Mouse (Mus musculus) splenic B cell, adult 2 months (primary cell): ENCODE measurements around the gene Stxbp5.

Experiments
- DNase-seq: peaks from one replicate; pipeline ENCODE4 v3.0.0-alpha.2; 2011; ENCODE audit warnings: low read depth, low spot score
- H3K27me3 ChIP-seq: 2 replicates; pipeline ENCODE4 v1.6.1; 2012; ENCODE audit warnings: mild to moderate bottlenecking, low read length, moderate library complexity, mixed read lengths; ENCODE audit not compliant: control insufficient read depth, poor library complexity, insufficient read depth, severe bottlenecking
- H3K36me3 ChIP-seq: 2 replicates; pipeline ENCODE4 v1.6.1; 2012; ENCODE audit warnings: mild to moderate bottlenecking, low read length, moderate library complexity, mixed read lengths; ENCODE audit not compliant: control insufficient read depth, poor library complexity, insufficient read depth, severe bottlenecking

Gene Stxbp5

DNA sequence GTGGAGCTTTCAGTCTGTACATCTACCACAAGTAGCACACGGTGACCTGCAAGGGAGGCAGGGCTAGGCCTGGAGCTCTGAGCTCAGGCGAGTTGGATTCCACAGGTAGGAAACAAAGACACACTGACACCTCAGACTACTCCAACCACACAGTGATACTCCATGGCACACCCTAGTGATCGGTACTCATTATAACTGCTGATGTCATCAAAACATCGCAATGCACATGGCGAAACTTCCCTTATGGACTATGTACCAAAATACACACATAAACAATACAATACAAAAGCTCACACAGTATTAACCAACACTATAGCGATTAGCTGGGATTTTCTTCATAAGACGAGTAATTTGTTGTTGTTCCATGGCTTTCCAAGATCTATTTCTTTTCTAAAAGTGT lies 82.3 kb downstream of the Stxbp5 start:
- no peaks in the 10 kb centered on the region for H3K27me3 ChIP-seq
- no peak for DNase-seq

DNA sequence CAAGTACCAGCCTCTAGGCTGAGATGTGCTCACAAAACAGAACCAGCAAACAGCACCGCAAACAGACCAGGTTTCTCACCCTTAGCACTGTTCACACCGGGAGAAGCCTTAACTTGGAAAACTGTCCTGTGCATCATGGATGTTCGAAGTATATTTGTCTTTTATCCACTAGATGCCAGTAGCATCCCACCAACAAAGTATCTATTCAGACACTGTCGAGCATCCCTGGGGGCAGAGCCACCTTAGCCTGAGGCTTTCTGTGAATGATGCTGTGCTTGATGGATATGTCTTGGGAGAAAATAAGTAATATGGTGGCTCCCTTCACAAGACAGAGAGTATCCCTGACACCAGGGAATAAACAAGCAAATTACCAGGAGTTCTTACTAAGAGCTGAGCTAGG lies 87.0 kb downstream of the Stxbp5 start:
- Histone ChIP-seq H3K27me3 (no peaks in the 10 kb centered on the region), H3K36me3 (peaks cover 3% of the 10 kb centered on the region; the same call in 1 of the 2 replicates)
- peak; percentile 13 for DNase-seq

More for the DNA sequence above, 82.3 kb downstream of the Stxbp5 start:
- H3K36me3 ChIP-seq = no peaks in the 10 kb centered on the region

DNA sequence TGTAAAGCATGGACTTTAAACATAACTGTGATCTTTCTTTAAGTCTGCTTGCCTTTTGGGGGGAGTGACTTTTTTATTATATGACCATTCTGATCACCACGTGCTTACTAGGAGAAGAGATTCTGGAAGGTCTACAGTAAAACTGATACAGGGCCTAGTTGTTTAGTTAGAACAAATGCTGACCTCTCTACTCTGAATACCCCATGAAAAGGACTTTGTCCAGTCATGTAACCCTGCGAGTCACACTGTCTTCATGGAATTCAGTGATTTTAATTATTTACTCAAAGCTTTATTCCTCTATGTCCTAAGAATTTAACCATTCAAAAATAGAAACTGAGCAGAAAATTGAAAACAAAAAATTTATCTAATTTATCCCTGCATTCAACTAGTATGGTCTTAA lies 93.3 kb downstream of the Stxbp5 start:
- Histone ChIP-seq H3K36me3 (peaks cover 7% of the 10 kb centered on the region; the same call in 1 of the 2 replicates), H3K27me3 (no peaks in the 10 kb centered on the region)
- no peak for DNase-seq

DNA sequence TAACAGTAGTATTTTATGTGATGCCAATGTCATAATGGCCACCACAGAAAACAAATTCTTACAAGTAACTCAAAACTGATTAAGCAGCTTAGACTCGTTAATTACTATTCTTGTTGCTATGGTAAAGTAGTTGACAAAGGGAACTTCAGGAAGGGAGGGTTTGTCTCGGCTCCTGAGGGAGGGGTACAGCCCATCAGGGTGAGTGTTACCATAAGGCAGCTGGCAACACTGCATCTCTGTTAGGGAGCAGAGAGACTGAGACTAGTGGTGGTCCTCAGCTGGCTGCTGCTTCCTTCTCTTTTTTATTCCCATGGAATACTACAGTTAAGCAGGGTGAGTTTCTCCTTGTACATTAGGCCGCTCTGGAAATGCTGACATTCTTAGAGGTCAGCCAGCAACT lies 95.5 kb downstream of the Stxbp5 start:
- DNase-seq = no peak
- no peaks in the 10 kb centered on the region for H3K27me3 ChIP-seq
- peaks cover 7% of the 10 kb centered on the region; the same call in 1 of the 2 replicates for H3K36me3 ChIP-seq

DNA sequence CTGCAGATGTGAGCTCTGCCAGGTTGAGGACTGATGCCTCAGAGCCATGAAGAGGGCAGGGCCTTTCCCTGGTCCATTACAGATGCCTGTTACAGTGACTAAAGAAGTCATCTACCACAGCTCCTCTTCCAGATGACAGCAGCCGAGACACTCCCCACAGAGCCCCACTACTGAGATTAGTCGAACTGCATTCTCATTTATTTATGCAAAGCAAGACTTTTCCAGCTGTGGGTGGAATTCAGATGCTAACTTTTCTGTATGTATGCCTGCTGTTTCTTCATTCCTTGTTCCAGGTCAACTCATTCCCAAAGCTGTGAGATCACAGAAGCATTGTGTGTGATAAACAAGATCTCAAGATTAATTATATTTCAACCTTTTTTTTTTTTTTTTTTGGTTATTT lies 97.8 kb downstream of the Stxbp5 start:
- Histone ChIP-seq H3K27me3 (no peaks in the 10 kb centered on the region), H3K36me3 (0 out of 2 replicates have a peak, but pooled peaks cover 4% of the 10 kb centered on the region)
- DNase-seq = no peak

DNA sequence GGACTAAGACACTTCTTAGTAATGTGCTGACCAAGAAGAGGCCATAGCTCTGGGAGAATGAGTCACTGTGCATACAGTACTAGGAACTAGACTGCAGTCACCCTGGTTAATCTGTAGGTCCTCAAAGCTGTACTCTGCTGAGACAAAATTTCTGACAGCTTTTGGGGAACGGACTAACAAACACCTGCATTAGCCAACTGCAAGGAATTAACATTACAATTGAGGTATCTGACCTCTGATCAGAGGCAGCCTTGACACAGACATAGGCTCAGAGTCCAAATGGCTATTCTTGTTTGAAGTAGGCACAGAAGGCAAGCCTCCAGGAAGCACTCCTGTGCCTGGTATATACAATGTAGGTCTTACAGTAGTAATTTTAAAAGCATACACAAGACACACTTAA lies 99.3 kb downstream of the Stxbp5 start:
- no peak for DNase-seq
- peaks cover 4% of the 10 kb centered on the region; the same call in 1 of the 2 replicates for H3K36me3 ChIP-seq
- H3K27me3 ChIP-seq = no peaks in the 10 kb centered on the region

DNA sequence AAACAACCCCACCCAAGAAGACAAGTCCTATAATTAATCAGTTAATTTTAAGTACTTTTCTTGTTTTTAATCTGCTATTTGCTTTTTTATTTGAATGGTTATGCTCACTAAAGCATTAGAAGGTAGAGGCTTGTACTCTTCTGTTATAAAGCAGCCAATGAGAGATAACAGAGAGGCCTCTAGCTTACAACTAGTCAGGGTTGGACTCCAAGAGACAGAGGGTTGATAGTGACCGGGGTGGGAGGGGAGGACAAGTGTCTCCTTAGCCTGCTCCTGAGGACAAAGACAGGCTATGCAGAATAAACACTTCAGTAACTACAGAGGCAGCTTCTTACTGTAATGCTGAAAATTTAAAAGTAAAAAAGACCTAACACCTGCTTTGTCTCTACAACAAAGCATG lies 101.8 kb downstream of the Stxbp5 start:
- no peaks in the 10 kb centered on the region for H3K27me3 ChIP-seq
- peaks cover 5% of the 10 kb centered on the region; the same call in 1 of the 2 replicates for H3K36me3 ChIP-seq
- DNase-seq = no peak

DNA sequence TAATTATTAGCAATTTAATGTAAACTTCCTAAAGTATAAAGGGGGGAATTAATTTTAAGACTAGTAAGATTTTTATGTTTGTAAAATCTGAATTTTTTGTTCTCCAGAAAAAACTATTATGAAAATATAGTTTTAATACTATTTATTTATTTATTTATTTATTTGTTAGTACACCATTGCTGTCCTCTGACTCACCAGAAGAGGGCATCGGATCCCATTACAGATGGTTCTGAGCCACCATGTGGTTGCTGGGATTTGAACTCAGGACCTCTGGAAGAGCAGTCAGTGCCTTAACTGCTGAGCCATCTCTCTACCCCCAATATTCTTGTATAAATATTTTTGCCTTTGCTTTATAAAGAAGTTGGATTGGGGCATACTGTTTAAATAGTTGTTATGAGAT lies 104.5 kb downstream of the Stxbp5 start:
- DNase-seq = peak; percentile 3
- H3K27me3 ChIP-seq = no peaks in the 10 kb centered on the region
- peaks cover 5% of the 10 kb centered on the region; the same call in 1 of the 2 replicates for H3K36me3 ChIP-seq

DNA sequence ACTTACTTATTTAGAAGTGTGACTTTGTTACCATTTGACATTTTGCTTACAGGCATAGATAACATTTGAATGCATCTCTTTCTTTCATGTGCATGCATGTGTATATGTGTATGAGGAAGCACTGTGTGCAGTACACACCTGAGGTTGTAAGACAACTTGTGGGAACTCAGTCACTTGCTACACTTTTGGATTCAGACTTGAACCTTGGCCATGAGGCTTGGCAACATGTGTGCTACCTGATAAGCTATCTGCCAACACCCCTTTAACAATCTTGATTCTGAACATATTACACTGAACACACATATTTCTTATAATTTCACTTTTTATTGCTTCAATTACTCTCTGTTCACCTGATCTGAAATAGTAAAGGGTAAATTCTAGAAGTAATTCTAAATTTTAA lies 106.5 kb downstream of the Stxbp5 start:
- Histone ChIP-seq H3K27me3 (no peaks in the 10 kb centered on the region), H3K36me3 (peaks cover 5% of the 10 kb centered on the region; the same call in 1 of the 2 replicates)
- DNase-seq = no peak

DNA sequence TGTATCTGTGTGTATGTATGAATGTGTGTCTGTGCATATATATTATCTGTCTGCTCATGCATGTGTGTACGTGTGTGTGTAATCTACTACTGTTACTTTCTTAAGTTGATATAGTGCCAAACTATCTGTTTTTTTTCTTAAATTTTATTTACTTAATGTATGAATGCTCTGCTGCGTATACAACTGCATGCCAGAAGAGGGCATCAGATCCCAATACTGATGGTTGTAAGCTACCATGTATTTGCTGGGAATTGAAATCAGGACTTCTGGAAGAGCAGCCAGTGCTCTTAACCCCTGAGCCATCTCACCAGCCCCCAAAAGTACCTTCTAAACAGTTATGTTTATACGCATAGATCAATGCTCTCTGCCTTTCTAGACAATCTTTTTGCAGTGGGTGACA lies 109.9 kb downstream of the Stxbp5 start:
- Histone ChIP-seq H3K36me3 (peaks cover 8% of the 10 kb centered on the region; the same call in 1 of the 2 replicates), H3K27me3 (no peaks in the 10 kb centered on the region)
- DNase-seq = no peak

DNA sequence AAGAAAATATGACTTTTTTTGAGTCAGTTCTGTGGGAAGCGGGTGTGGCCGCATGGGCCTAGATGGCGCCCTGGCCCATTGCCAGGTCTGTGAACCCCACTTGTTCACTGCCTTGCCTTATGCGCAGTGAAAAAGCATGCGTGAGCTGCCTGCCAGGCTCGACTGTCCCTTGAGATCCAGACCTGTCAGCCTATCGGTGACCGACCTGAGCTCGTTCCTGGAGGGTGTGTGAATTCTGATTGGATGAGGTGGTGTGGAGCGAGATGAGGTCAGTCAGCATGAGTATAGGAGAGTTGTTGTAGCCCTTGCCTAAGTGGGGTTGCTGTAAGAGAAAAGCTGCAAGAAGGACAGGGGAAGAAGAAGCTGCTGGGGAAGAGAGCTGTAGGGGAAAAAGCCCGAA lies 114.4 kb downstream of the Stxbp5 start:
- no peak for DNase-seq

DNA sequence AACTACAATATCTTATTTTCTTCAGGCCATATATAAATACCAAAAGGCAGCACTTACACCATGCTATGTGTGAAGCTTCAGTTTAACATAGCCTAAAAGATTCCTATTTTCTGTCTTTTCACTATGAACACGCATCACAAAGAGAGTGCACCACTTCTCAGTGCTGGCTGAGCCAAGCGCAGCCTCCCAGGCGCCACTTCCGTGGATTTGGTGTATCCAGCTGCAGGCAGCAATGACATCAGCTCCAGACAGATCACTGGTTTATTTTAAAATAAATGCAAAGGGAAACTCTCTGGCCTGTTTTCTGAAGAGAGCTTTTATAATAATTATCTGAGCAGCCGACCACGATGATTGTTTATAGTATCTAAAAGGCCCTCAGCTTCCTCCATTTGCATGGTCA lies 115.2 kb downstream of the Stxbp5 start:
- H3K36me3 ChIP-seq = peaks cover 5% of the 10 kb centered on the region; the same call in 1 of the 2 replicates
- H3K27me3 ChIP-seq = no peaks in the 10 kb centered on the region
- DNase-seq = no peak

More for the DNA sequence above, 114.4 kb downstream of the Stxbp5 start:
- Histone ChIP-seq H3K27me3 (no peaks in the 10 kb centered on the region), H3K36me3 (peaks cover 5% of the 10 kb centered on the region; the same call in 1 of the 2 replicates)

DNA sequence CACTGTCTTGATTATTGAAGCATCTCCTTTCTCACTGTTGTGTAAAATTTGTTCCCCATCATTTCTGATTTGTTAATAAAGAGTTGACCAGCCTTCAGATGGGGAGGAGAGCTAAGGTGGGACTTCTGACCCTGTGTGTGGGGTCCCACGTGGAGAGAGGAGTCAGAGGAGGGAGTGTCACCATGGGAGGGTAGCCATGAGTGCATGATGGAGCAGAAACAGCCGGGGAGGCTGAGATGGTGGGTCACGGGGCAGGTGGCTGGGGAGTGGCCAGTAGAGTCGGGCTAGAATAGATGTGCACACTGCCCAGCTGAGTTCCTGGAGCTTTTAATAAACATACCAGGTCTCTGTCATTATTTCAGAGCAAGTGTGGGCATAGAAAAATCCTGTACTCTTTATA lies 121.0 kb downstream of the Stxbp5 start:
- Histone ChIP-seq H3K36me3 (no peaks in the 10 kb centered on the region), H3K27me3 (no peaks in the 10 kb centered on the region)
- DNase-seq = no peak

DNA sequence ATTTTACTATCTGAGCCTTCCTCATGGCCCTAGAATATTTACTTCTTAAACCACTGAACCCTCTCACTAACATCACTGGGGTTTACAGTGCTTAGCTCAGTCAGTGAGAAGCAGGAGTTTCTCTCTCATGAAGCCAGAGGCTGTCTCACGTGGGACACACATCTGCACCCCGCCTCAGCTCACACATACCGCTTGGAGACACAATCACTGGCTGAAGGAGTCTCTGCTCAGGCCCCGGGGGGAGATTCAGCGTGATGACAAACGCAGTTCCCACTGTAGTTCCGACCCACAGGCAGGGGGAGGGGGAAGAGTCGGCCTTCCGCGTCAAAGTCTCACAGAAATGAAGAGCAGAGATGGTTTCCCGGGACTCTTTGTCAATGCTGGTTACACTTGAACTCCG lies 130.6 kb downstream of the Stxbp5 start:
- DNase-seq = no peak
- Histone ChIP-seq H3K36me3 (peaks cover 9% of the 10 kb centered on the region), H3K27me3 (no peaks in the 10 kb centered on the region; the same call in 1 of the 2 replicates)

DNA sequence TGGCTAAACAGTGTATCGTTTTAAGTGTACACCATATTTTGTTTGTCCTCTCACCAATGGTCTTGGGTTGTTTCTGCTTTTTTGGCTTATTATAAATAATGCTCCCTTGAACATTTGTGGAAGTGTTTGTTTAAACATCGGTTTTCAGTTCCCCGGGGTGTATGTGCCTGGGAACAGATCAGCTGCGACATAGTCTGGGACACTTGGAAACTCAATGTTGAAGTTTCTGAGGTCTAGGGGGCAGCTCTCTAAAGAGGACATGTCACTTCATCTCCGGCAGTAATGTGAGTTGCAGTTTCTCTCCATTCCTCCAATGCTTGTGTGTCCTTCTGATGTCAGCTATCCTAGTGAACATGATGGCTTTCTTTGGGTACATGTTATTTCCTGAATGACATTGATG lies 137.0 kb downstream of the Stxbp5 start:
- Histone ChIP-seq H3K36me3 (peaks cover 6% of the 10 kb centered on the region), H3K27me3 (no peaks in the 10 kb centered on the region)
- DNase-seq = no peak

DNA sequence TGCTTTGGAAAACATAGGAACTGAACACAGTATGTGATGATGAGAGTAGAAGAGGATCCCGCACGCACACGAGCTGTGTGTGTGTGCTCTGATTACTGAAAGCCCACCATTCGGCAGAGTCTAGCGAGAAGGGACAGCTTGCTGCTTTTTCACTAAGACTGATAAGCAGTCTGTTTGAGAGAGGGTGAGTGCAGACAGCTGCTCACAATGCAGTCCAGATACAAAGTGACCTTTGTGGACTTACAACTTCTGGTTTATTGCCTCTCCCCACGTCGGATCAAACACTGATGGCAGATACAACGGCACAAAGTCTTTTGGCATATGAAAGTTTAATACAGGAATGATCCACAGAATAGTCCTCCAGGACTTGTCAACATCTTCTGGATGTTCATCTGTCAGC lies 140.6 kb downstream of the Stxbp5 start:
- DNase-seq = no peak

More for the DNA sequence above, 140.6 kb downstream of the Stxbp5 start:
- no peaks in the 10 kb centered on the region for H3K27me3 ChIP-seq
- peaks cover 3% of the 10 kb centered on the region; the same call in 1 of the 2 replicates for H3K36me3 ChIP-seq
